Mouse (Mus musculus) ovary, postnatal 14 days (tissue): ENCODE results near the gene Nudt22.

Experiments
- DNase-seq: peaks from one replicate; pipeline ENCODE4 v3.0.0; 2022; ENCODE audit warnings: low spot score

Nudt22 gene

GRCm38 (mm10) chr19:6977759-6978638 is 17.9 kb downstream of the Nudt22 start:
- no peak for DNase-seq

- DNase-seq: no peak
Observed at GRCm38 (mm10) chr19:6975537-6976521, 20.1 kb downstream of the Nudt22 start, which contains the start of gene Plcb3. Gene Plcb3 (minus strand): TSS chr19:6976470.

- peak; percentile 65 for DNase-seq
Observed at GRCm38 (mm10) chr19:6974211-6975205, 21.4 kb downstream of the Nudt22 start, which contains the start of gene Ppp1r14b. Gene Ppp1r14b (plus strand): TSS chr19:6974968.

- DNase-seq: no peak
Observed at GRCm38 (mm10) chr19:6973581-6974190, 22.2 kb downstream of the Nudt22 start.

GRCm38 (mm10) chr19:6972247-6972917 is 23.5 kb downstream of the Nudt22 start:
- DNase-seq: no peak

GRCm38 (mm10) chr19:6971644-6972043 is 24.3 kb downstream of the Nudt22 start:
- DNase-seq: no peak

- DNase-seq: no peak
Observed at GRCm38 (mm10) chr19:6970460-6971085, 25.3 kb downstream of the Nudt22 start.

GRCm38 (mm10) chr19:6969665-6970381 is 26.1 kb downstream of the Nudt22 start:
- DNase-seq: peak; percentile 66

GRCm38 (mm10) chr19:6969291-6969664 is 26.6 kb downstream of the Nudt22 start:
- no peak for DNase-seq

- DNase-seq: no peak
Observed at GRCm38 (mm10) chr19:6968491-6969271, 27.2 kb downstream of the Nudt22 start.

GRCm38 (mm10) chr19:6956461-6956860 is 39.5 kb downstream of the Nudt22 start:
- no peak for DNase-seq

GRCm38 (mm10) chr19:6955424-6955823 is 40.5 kb downstream of the Nudt22 start:
- no peak for DNase-seq

GRCm38 (mm10) chr19:6954046-6954445 is 41.9 kb downstream of the Nudt22 start:
- no peak for DNase-seq

GRCm38 (mm10) chr19:6952712-6953037 is 43.2 kb downstream of the Nudt22 start:
- DNase-seq: no peak

- peak; percentile 68 for DNase-seq
Observed at GRCm38 (mm10) chr19:6951994-6952711, 43.8 kb downstream of the Nudt22 start.

GRCm38 (mm10) chr19:6951381-6951968 is 44.4 kb downstream of the Nudt22 start:
- DNase-seq: peak; percentile 89

- DNase-seq: no peak
Observed at GRCm38 (mm10) chr19:6950613-6951153, 45.2 kb downstream of the Nudt22 start.
